Mouse (Mus musculus) urinary bladder, postnatal 0 days (tissue): ENCODE measurements around the gene Gcc1. TPM values are rescaled to one million over a fixed set of nuclear protein-coding genes. Genes with fewer than 3 reads are reported as not detected.

Experiments used
- polyA plus RNA-seq: library from polyadenylated mRNA; unstranded; fragments of >200 nt; fragmentation: Nextera tagmentation; extraction: Ambion mirVana; gene quantifications from 2 replicates; pipeline ENCODE4 v1.2.1, GENCODE M21; 2015

Gene Gcc1
- 6.8 and 8.7 TPM in 2 replicates for polyA plus RNA-seq

DNA sequence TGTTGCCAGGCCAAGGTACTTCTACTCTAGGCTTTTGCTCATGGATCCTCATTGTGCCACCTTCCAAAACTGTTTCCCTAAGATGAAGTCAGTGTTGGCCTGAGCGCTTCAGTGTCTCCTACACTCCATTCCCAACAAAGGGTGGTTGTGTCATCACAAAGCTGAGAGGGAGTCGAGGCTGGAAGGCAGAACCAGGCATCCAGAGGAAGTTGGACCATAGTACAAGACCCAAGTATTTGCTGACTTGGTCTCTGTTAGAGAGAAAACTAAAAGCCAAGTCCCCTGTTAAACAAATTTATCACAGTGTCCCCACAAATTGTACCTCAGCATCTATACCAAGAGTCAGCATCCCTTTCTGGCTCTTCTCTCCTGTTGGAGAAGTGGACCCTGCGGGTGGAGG is at the start of gene Gcc1:
Gcc1 (minus strand) TSS at position 101 of the 400 bp plus-strand sequence.

DNA sequence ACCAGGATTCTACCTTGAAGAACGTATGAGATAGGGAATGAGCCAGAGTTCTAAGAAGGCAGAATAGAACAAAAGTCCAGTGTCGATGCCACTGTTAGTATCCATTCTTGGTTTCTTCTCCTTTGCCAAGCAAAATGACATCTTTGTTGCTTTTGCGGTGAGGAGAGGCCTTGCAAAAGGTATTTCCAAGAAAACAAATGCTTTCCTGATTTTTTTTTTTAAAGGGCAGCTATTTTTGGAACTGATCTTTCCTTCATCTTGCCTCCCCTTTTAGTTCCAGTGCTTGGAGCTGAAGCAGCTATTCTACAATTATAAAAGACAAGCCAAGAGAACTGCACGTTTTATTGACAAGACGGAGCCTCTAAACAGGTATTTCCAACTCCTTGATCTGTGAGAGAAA is 46.6 kb upstream of the Gcc1 start, which contains the start of gene Snd1:
Snd1 (plus strand) TSS at position 301 of the 400 bp plus-strand sequence.

DNA sequence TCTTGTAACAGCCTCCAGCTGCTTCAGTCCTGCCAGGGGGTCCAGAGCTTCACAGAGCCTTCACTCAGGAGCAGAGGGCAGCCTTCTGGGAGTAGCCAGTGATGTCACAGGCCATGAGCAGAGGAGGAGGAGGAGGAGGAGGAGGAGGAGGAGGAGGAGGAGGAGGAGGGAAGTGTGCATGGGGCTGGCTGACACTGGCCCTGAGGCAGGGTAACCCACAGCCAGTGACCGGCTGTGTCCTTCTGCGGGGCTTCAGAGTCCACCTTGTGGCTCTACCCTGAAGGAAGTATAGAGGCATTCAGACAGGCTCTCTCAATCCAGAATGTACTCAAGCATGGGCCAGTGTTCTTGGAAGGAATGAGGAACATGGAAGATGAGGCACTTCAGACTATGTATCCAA is 21.1 kb upstream of the Gcc1 start, which contains the start of gene Pax4:
Pax4 (minus strand) TSS at position 101 of the 400 bp plus-strand sequence.

DNA sequence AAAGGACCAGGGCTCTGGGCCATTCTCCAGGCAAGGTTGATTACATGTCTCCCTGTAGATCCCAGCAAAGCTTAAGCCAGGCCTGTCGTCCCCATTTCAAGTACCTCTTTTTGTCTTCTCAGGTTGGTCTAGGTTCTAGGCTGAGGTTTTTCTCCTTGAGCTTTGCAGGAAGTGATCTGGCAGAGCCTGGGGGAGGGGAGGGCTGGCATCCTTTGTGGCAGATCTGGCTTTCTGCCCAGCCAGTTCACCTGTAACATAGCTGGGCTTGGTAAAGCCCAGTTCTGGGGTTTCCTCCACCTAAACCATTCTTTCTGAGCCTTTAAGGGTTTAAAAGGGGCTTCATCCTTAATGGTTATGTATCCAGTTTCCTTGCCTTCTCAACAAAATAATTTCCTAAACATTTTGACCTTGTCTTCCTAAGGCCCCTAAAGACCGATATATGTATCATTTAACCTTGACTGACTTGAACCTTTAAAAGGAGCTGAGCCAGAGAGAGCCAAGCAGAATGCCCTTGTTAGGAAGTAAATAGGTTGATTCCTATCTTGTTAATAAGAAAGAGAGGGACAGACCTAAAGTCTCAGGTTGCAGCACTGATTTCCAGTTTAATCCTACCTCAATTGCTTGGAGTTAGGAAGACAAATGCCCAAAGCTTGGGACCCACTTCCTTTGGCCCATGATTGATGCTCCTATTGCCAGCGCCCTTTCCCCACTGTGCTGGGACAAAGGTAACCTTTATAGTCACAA is 922 bp downstream of the Gcc1 start, which contains the start of gene Fscn3:
Fscn3 (plus strand) TSS at position 694 of the 744 bp plus-strand sequence.

DNA sequence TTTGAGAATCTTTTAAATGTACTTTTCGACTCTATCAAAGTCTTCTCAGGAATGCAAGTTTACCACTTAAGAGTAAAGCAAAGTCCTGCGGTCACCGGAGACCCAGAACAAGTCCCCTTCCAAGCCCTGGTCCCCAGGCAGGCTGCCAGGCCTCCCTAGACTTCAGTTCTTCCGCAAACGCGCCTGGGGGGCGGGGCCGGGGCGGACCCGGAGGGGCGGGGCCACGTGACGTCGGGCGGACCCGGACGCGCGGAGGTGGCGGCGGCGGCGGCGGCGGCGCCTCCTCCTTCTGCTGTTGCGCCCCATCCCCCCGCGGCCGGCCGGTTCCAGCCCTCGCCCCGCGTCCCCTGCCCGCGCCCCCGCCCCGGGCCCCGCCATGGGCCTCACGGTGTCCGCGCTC is 4.9 kb downstream of the Gcc1 start, which contains the start of gene Arf5:
Arf5 (plus strand) TSS at position 248 of the 400 bp plus-strand sequence.

DNA sequence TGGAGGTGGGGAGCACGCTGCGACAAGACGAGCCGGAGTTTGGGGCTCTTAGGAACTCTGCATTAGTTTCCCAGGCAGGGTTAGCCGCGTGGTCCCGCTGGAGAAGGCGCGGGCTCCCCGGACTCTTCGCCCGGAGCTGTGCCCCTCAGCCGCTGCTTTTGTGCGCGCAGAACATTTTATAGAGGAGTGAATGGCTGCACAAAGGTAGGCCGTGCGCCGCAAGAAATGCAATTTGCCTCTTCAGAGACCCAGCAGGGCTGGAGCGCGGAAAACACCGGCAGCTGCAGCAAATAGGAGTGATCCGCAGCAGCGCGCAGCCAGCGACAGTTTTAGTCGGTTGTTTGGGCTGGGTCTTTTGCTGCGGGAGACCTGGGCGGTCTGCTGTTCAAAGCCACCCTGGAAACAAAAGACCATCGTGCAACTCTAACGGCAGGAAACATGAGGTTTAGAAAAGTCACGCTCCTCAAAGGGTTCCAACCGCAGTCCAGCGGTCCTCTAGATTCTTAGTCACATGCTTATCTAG is 30.4 kb downstream of the Gcc1 start, which contains the start of gene Zfp800:
Zfp800 (minus strand) TSS at position 325 of the 523 bp plus-strand sequence.

Other genes with a start within 250 kb of the Gcc1 start
- gene Zfp800, start 30.4 kb downstream of the Gcc1 start, polyA plus RNA-seq: 13.2 and 13.8 TPM in 2 replicates
- gene Arf5, start 4.8 kb downstream of the Gcc1 start, polyA plus RNA-seq: 212 and 232 TPM in 2 replicates
- gene Fscn3, start 601 bp downstream of the Gcc1 start, polyA plus RNA-seq: not detected in 2 replicates
- gene Pax4, start 21.0 kb upstream of the Gcc1 start, polyA plus RNA-seq: not detected in 2 replicates
- gene Snd1, start 46.7 kb upstream of the Gcc1 start, polyA plus RNA-seq: 1,188 and 1,435 TPM in 2 replicates